Mouse (Mus musculus) stomach, postnatal 0 days (tissue): Measurements from ENCODE around the gene 1700029I15Rik. TPM values are rescaled to one million over a fixed set of nuclear protein-coding genes. Genes with fewer than 3 reads are reported as not detected.

Source experiments
- ATAC-seq: fragments of 200-750 bp; cut with Nextera tagmentation; 2 replicates; pipeline ENCODE4 v1.8.0; 2017; ENCODE audit not compliant: low FRiP score, low TSS enrichment
- DNase-seq: peaks from one replicate; pipeline ENCODE4 v3.0.0-alpha.2; 2016; ENCODE audit warnings: low spot score
- H3K27ac ChIP-seq: fragments of 300-500 bp; sonication (generic); replicated peaks from 2 replicates; pipeline ENCODE4 v1.5.1; 2014; ENCODE audit warnings: mild to moderate bottlenecking, control low read depth
- H3K27me3 ChIP-seq: fragments of 300-500 bp; sonication (generic); 2 replicates; pipeline ENCODE4 v1.6.1; 2014; ENCODE audit warnings: low read length; ENCODE audit not compliant: control insufficient read depth, insufficient read depth
- H3K36me3 ChIP-seq: fragments of 300-500 bp; sonication (generic); 2 replicates; pipeline ENCODE4 v1.6.1; 2014; ENCODE audit warnings: low read length, mixed read lengths; ENCODE audit not compliant: control insufficient read depth, insufficient read depth
- H3K4me1 ChIP-seq: fragments of 300-500 bp; sonication (generic); replicated peaks from 2 replicates; pipeline ENCODE4 v1.6.1; 2014; ENCODE audit warnings: antibody characterized with exemption; ENCODE audit not compliant: control insufficient read depth, insufficient read depth
- H3K4me2 ChIP-seq: fragments of 300-500 bp; sonication (generic); replicated peaks from 2 replicates; pipeline ENCODE4 v1.6.1; 2014; ENCODE audit warnings: low read depth, mild to moderate bottlenecking, control low read depth, moderate library complexity
- H3K4me3 ChIP-seq: fragments of 300-500 bp; sonication (generic); 2 replicates; pipeline ENCODE4 v1.5.1; 2014; ENCODE audit warnings: low read depth, low read length, control low read depth
- H3K9ac ChIP-seq: fragments of 300-500 bp; sonication (generic); 2 replicates; pipeline ENCODE4 v1.6.1; 2014; ENCODE audit warnings: mild to moderate bottlenecking, low read length, control low read depth, mixed read lengths
- H3K9me3 ChIP-seq: fragments of 300-500 bp; sonication (generic); 2 replicates; pipeline ENCODE4 v1.6.1; 2016; ENCODE audit warnings: low read length; ENCODE audit not compliant: control insufficient read depth
- CTCF ChIP-seq: IDR thresholded peaks from 2 replicates; pipeline ENCODE4 v1.5.1; 2016; ENCODE audit warnings: antibody characterized with exemption, low read depth, mild to moderate bottlenecking, moderate library complexity
- EP300 ChIP-seq: optimal IDR thresholded peaks from 2 replicates; pipeline ENCODE3; 2016; ENCODE audit warnings: antibody characterized with exemption
- WGBS: fragments of 180-500 bp; shearing (Covaris S2); extraction: QIAGEN DNeasy Blood & Tissue Kit; methylation state at CpG from one replicate; pipeline ENCODE4 v1.1.7; 2014; 5-methylcytosine and 5-hydroxymethylcytosine counted together
- polyA plus RNA-seq: library from polyadenylated mRNA; unstranded; fragments of >200 nt; fragmentation: Nextera tagmentation; extraction: Ambion mirVana; gene quantifications from 2 replicates; pipeline ENCODE4 v1.2.1, GENCODE M21; 2015

Gene 1700029I15Rik
- polyA plus RNA-seq, 1 experiment from 2014 or later: 2.3 TPM

- no peak for TF ChIP-seq EP300
- TF ChIP-seq CTCF: no peak
- H3K36me3 ChIP-seq: peaks cover 25% of the 10 kb centered on the region
- H3K27me3 ChIP-seq: no peaks in the 10 kb centered on the region
- H3K4me3 ChIP-seq: no peak overlapping the region
- no peak overlapping the region for H3K27ac ChIP-seq
- ATAC-seq (no peak), DNase-seq (no peak)
- no peaks in the 10 kb centered on the region for H3K9me3 ChIP-seq
- no peak overlapping the region for H3K4me2 ChIP-seq
- H3K4me1 ChIP-seq: no peaks in the 10 kb centered on the region; the same call in 1 of the 2 replicates
- no peak overlapping the region for H3K9ac ChIP-seq
- 78% methylated on average over 6 of the region's 6 CpGs for WGBS
Observed at GRCm38 (mm10) chr2:92404737-92405136, 22.4 kb downstream of the 1700029I15Rik start.

GRCm38 (mm10) chr2:92405687-92406086 lies 23.3 kb downstream of the 1700029I15Rik start:
- 74% methylated on average over 7 of the region's 7 CpGs for WGBS
- Histone ChIP-seq H3K27me3 (no peaks in the 10 kb centered on the region), H3K9me3 (no peaks in the 10 kb centered on the region), H3K9ac (no peak overlapping the region), H3K27ac (no peak overlapping the region), H3K36me3 (peaks cover 29% of the 10 kb centered on the region), H3K4me3 (no peak overlapping the region), H3K4me1 (no peaks in the 10 kb centered on the region; the same call in 1 of the 2 replicates), H3K4me2 (no peak overlapping the region)
- ATAC-seq (no peak), DNase-seq (no peak)
- no peak for TF ChIP-seq EP300
- TF ChIP-seq CTCF: no peak

DNA sequence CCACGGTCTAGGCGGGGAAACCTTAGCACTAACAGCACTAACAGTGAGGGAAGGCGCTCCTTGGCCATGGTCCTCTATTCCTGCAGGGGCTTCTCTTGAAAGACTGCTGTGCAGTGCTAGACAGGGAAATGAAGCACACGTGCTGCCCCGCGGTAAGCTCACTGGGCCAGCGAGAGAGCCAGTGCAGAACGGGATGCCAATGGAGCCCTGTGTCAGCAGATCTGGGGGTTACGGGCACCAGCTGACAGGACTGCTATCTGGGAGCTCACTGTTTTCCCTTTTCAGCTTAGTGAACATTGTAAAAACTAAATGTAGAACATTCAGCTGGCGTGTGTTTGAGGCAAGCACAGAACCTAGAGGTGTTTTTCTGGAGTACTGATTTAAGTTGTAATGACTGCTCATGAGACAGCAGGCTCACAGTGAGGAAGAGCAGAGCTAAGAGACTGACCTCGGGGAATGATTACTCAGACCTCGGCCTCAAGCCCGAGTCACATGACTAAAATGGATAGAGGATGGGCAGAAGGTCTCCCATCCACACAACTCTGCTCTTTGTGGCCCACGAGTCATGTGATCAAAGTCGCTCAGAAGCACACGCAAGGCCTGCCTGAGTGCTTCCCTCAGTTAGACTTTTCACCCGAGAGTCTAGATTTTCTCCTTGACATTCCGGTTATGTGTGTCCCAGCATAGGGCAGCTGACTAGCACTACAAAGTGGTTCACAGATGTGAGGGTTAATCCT lies 26.1 kb downstream of the 1700029I15Rik start:
- no peak overlapping the region for H3K9ac ChIP-seq
- no peak overlapping the region for H3K4me3 ChIP-seq
- no peak overlapping the region for H3K4me2 ChIP-seq
- ATAC-seq (no peak), DNase-seq (no peak)
- H3K36me3 ChIP-seq: peaks cover 52% of the 10 kb centered on the region
- no peaks in the 10 kb centered on the region for H3K4me1 ChIP-seq
- H3K27ac ChIP-seq: no peak overlapping the region
- 88% methylated on average over 18 of the region's 18 CpGs for WGBS
- no peaks in the 10 kb centered on the region for H3K27me3 ChIP-seq
- no peaks in the 10 kb centered on the region for H3K9me3 ChIP-seq
- TF ChIP-seq CTCF (no peak), EP300 (no peak)

- no peak for DNase-seq
- H3K9ac ChIP-seq: no peak overlapping the region
- no peaks in the 10 kb centered on the region for H3K4me1 ChIP-seq
- H3K4me2 ChIP-seq: no peak overlapping the region
- H3K27me3 ChIP-seq: no peaks in the 10 kb centered on the region
- no peak for ATAC-seq
- H3K36me3 ChIP-seq: peaks cover 64% of the 10 kb centered on the region
- WGBS: 91% methylated on average over 10 of the region's 10 CpGs
- no peak overlapping the region for H3K4me3 ChIP-seq
- no peak overlapping the region for H3K27ac ChIP-seq
- TF ChIP-seq EP300: no peak
- no peak for TF ChIP-seq CTCF
- no peaks in the 10 kb centered on the region for H3K9me3 ChIP-seq
Observed at GRCm38 (mm10) chr2:92411705-92412104, 29.4 kb downstream of the 1700029I15Rik start.

GRCm38 (mm10) chr2:92421723-92422387 lies 39.5 kb downstream of the 1700029I15Rik start:
- Histone ChIP-seq H3K27me3 (no peaks in the 10 kb centered on the region), H3K4me3 (no peak overlapping the region), H3K9me3 (no peaks in the 10 kb centered on the region), H3K27ac (no peak overlapping the region), H3K4me2 (no peak overlapping the region), H3K4me1 (peaks cover 25% of the 10 kb centered on the region), H3K36me3 (peaks cover 33% of the 10 kb centered on the region), H3K9ac (no peak overlapping the region)
- TF ChIP-seq EP300: no peak
- WGBS: 86% methylated on average over 7 of the region's 7 CpGs
- DNase-seq: no peak
- ATAC-seq: no peak
